Mouse (Mus musculus) testis, postnatal 14 days (tissue): ENCODE measurements around the gene A230072I06Rik.

Experiments used
- DNase-seq: peaks from one replicate; pipeline ENCODE4 v3.0.0; 2021; ENCODE audit warnings: low spot score

Gene A230072I06Rik

GRCm38 (mm10) chr8:12324561-12324960, 45.9 kb downstream of the A230072I06Rik start:
- no peak for DNase-seq

DNA sequence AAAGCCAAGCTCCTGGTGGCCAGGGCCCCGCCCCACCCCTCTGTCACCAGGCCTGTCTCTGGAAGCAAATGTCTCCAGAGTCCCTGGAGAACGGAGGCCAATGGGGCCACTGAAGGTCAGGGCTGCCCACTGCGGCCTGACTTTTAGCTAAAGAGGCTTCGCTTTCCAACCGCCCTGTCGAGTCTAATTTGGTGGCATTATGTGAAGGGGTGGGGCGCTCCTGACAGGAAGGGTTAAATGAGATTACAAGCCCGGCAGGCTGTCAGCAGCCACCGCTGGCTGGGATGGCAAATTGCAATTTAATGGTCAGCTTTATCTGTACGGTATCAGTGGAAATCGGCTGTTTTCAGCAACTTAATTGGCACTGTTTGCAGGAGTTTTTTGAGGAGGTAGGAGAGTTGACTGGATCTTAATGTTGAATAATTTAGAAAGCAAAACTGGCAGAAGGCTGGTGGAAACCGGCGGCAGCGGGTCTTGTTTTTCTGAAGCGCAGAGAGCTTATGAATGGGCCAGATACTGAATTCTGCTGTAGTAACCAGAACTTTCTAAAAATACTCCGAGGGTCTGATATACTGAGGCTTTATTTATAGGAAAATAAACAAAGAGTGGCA, 46.5 kb downstream of the A230072I06Rik start:
- DNase-seq, result no peak

GRCm38 (mm10) chr8:12327187-12327586, 48.6 kb downstream of the A230072I06Rik start:
- DNase-seq, result no peak

DNA sequence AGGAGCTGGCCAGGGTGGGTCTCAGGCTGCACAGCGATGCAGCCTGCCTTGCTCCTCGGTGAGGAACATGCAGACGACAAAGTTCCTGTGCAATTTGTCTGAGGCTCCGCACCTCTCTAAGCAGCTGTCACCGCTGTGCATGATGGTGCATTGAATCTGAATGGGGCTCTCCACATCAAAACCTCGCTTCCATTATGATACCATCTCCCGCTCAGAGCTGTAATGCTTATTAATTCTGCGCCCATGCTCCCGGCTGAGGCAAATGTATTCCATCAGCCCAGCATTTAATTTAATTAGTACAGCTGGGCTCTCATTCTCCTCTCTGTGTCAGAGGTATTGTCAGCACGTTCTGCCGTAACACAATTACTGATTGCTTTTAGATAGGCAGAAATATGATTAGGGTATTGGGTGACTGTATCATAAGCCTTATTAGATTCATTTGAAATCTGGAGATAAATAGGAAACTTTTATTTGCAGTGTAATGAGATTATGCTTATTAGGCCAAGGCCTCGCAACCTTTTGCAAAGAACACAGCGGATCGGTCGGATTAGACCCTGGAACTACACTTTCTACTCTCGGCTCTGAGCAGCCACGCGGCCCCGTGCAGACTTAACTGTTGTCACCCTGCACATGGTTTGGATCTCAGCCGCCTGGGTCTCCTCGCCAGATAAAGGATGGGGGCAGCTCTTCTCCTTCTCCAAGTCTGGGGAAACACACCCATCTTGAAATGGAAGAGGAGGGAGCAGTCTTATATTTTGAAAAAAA, 49.3 kb downstream of the A230072I06Rik start:
- no peak for DNase-seq

DNA sequence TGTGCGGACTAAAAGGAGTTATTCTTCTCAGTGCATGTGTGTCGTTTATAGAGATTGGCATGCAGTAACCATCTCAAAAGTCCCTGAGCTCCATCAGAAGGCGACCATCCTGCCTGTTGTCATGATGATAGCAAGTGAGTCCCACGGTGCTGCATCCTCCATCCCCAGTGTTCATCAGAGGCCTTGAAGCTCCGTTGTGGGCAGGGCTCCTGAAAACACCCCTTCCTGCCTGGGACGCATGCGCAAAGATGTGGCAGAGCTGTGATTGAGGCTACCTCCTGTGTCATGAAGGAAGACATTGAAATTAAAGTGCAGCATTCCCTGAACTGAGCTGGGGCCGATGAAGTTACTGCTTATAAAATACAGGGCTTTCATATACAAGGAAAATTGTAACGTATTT, 49.9 kb downstream of the A230072I06Rik start:
- no peak for DNase-seq

- no peak for DNase-seq
Measured at GRCm38 (mm10) chr8:12330066-12330465, 51.4 kb downstream of the A230072I06Rik start.
